Mouse (Mus musculus) megakaryocyte-erythroid progenitor cell, adult 5-6 weeks (primary cell): ENCODE results near the gene Gm4307. TPM values are rescaled to one million over a fixed set of nuclear protein-coding genes. Genes with fewer than 3 reads are reported as not detected.
"Not testable (repeated sequence)": the region's sequence is repeated elsewhere in the genome, so short reads cannot be mapped to it uniquely, and the experiment has no call there.

Experiments used
- ATAC-seq: replicated peaks from 2 replicates; pipeline ENCODE4 v1.8.0; 2016; ENCODE audit warnings: mild to moderate bottlenecking, inconsistent platforms; ENCODE audit not compliant: severe bottlenecking, poor library complexity, low FRiP score, low TSS enrichment
- total RNA-seq, 2 experiments: library from RNA; stranded (forward) in 1 of 2; stranded (reverse) in 1 of 2; fragments of 200-1000, 215-1000 nt in 1 of 2; fragments of >200 nt in 1 of 2; fragmentation: Nextera tagmentation in 1 of 2; gene quantifications; 2 replicates each; pipeline ENCODE4 v1.2.3; 2014 to 2017

The Gm4307 gene
- total RNA-seq (2014; fragmentation: Nextera tagmentation) (not detected in 2 replicates), total RNA-seq (2017) (not detected in 2 replicates)

- not testable (repeated sequence) for ATAC-seq
Observed at GRCm38 (mm10) chr10:100361038-100361437, at the start of gene Gm4307. Gm4307 (plus strand) TSS chr10:100361338.

- not testable (repeated sequence) for ATAC-seq
Observed at GRCm38 (mm10) chr10:100335376-100335775, 25.8 kb upstream of the Gm4307 start, which contains the start of gene Gm4301. Gm4301 (plus strand) TSS chr10:100335676.

GRCm38 (mm10) chr10:100340536-100340935, 20.6 kb upstream of the Gm4307 start, which contains the start of gene Gm4302:
Gm4302 (plus strand) TSS chr10:100340836.
- ATAC-seq: not testable (repeated sequence)

- ATAC-seq: not testable (repeated sequence)
Observed at GRCm38 (mm10) chr10:100345672-100346071, 15.5 kb upstream of the Gm4307 start, which contains the start of gene Gm4303. Gm4303 (plus strand) TSS chr10:100345972.

DNA sequence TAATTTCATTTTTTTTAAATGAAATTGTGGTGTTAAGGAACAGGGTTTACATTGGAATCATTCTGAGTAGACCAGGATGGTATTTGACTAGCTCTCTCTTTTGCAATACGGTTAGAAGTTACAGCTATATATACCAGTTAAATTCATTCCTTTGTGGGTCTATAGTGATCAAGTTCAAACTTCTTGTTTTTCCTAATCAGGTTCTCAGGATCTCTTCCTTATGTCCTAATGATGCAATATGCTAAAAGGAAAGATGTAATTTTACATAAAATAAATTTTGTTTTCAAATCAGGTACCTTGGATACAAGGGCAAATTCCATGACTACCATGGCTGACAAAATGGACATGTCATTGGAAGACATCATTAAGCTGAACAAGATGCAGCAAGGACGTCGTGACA, 10.3 kb upstream of the Gm4307 start, which contains the start of gene Gm4305:
Gene Gm4305, plus strand, starts transcription at position 301 of the 400 bp plus-strand sequence.
- ATAC-seq: not testable (repeated sequence)

DNA sequence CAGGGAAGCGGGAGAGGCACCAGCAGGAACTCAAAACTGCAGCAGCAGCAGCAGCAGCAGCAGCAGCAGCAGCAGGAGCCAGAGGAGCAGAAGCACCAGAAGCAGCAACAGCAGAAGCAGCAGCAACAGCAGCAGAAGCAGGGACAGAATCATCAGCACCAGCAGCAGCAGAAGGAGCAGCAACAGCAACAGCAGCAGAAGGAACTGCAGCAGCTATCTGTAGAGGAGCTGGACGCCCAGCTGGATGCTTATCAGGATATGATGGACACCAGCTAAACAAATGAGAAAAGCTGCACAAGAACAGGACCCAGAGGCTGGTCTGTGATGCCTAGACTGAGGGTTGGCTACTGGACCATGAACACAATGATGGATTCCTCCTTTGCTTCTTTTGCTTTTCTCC, 4.3 kb upstream of the Gm4307 start:
- not testable (repeated sequence) for ATAC-seq

DNA sequence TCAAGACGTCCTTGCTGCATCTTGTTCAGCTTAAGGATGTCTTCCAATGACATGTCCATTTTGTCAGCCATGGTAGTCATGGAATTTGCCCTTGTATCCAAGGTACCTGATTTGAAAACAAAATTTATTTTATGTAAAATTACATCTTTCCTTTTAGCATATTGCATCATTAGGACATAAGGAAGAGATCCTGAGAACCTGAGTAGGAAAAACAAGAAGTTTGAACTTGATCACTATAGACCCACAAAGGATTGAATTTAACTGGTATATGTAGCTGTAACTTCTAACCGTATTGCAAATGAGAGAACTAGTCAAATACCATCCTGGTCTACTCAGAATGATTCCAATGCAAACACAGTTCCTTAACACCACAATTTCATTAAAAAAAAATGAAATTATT, 21.3 kb downstream of the Gm4307 start, which contains the start of gene Gm4312:
Gene Gm4312, minus strand, starts transcription at position 101 of the 400 bp plus-strand sequence.
- ATAC-seq: not testable (repeated sequence)

DNA sequence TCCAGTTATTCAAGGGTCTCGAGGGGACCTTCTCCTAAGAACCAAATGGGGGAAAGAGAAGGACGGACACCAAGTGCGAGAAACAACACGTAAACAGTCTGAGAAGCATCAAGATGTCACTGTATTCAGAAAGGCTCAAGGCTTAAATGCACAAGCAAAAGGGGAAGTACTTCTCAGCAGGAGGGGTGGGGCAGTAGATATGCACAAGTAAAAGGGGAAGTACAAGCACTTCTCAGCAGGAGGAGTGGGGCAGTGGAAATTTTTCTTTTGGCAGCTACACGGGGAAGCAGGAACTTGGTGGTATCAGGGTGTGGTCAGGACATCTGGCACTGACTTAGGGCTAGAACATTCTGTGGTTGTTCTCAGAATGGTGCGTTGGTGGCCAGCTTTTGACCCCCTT, 41.2 kb downstream of the Gm4307 start:
- ATAC-seq: not testable (repeated sequence)

Other genes starting within 250 kb of the Gm4307 start
- gene Gm4301, start 25.7 kb upstream of the Gm4307 start, total RNA-seq (2014; fragmentation: Nextera tagmentation): not detected in 2 replicates
- not detected in 2 replicates for gene Gm4301, start 25.7 kb upstream of the Gm4307 start, total RNA-seq (2017)
- not detected in 2 replicates for gene Gm4302, start 20.5 kb upstream of the Gm4307 start, total RNA-seq (2014; fragmentation: Nextera tagmentation)
- gene Gm4302, start 20.5 kb upstream of the Gm4307 start, total RNA-seq (2017): not detected in 2 replicates
- gene Gm4303, start 15.4 kb upstream of the Gm4307 start, total RNA-seq (2014; fragmentation: Nextera tagmentation): not detected in 2 replicates
- gene Gm4303, start 15.4 kb upstream of the Gm4307 start, total RNA-seq (2017): not detected in 2 replicates
- gene Gm4305, start 10.2 kb upstream of the Gm4307 start, total RNA-seq (2014; fragmentation: Nextera tagmentation): not detected in 2 replicates
- not detected in 2 replicates for gene Gm4305, start 10.2 kb upstream of the Gm4307 start, total RNA-seq (2017)
- gene Gm4312, start 21.2 kb downstream of the Gm4307 start, total RNA-seq (2014; fragmentation: Nextera tagmentation): not detected in 2 replicates
- gene Gm4312, start 21.2 kb downstream of the Gm4307 start, total RNA-seq (2017): not detected in 2 replicates
- gene Tmtc3, start 126.0 kb downstream of the Gm4307 start, total RNA-seq (2014; fragmentation: Nextera tagmentation): 15.4 and 32.2 TPM in 2 replicates
- 6.6 and 7.9 TPM in 2 replicates for gene Tmtc3, start 126.0 kb downstream of the Gm4307 start, total RNA-seq (2017)
- 24.8 and 43.7 TPM in 2 replicates for gene Cep290, start 126.2 kb downstream of the Gm4307 start, total RNA-seq (2014; fragmentation: Nextera tagmentation)
- gene Cep290, start 126.2 kb downstream of the Gm4307 start, total RNA-seq (2017): 23.8 and 26.2 TPM in 2 replicates
- 29.4 and 30.3 TPM in 2 replicates for gene 4930430F08Rik, start 229.1 kb downstream of the Gm4307 start, total RNA-seq (2014; fragmentation: Nextera tagmentation)
- 19.1 and 26.2 TPM in 2 replicates for gene 4930430F08Rik, start 229.1 kb downstream of the Gm4307 start, total RNA-seq (2017)
- gene 1700017N19Rik, start 229.1 kb downstream of the Gm4307 start, total RNA-seq (2014; fragmentation: Nextera tagmentation): not detected in 2 replicates
- gene 1700017N19Rik, start 229.1 kb downstream of the Gm4307 start, total RNA-seq (2017): not detected in 2 replicates